Mouse (Mus musculus) c-Kit-positive CD71-negative TER-119-negative erythroid progenitor cells, embryonic 14.5 days (primary cell): Measurements from ENCODE around the gene Gucy1a1.

Source experiments
- DNase-seq: peaks from one replicate; pipeline ENCODE4 v3.0.0-alpha.2; 2013; ENCODE audit warnings: low read depth

Gene Gucy1a1

DNA sequence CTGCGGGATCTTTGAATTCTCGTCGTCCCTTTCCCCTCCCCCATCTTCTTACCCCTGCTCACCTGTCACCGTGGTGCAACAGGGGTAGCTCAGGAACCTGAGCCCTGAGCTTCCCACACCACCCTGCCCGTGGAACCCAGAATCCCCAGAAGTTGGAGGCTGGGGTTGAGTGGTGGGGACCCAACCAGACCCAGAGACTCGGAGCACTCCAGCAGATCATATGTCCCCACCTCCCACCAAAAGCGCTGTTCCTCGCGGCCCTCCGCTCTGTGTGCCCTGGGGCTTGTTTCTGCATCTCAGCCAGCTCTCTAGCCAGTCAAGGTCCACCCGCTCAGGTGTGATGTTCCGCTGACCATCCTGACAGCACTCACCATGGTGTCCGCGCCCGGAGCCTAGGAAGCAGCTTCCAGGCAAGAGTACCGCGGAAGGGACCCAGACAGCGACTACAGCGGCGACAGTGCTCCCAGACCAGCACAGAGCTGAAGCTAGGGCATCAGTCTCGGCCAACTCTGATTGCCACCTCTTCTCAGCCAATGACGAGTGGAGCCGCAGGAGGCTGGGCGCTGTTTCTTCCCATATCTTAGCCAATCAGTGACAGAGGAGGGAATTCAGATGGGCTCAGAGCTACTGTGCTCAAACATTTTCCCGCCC is 71.3 kb downstream of the Gucy1a1 start, which contains the start of gene Gucy1b1:
TSS of gene Gucy1b1 (minus strand) at position 489 of the 651 bp plus-strand sequence.
- DNase-seq: peak; percentile 32

DNA sequence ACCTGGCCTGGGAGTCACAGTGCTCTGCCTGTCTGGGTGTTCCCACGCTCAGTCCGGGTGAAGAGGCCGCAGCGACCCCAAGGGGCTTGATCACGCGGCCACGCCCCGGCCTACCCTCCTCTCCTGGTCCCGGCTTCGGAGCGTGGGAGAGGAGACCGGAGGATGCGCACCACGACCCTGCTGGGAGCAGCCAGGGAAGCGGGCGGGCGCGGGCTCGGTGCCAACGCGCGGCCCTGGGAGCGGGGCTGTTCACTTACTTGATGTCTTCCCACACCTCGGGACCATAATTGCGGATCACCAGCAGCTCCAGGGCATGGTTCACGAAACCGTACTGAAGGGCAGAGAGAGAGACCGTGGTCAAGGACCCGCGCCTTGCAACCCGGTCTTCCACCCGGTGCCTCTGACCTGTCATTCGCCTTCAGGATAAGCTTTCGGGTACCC is 71.8 kb downstream of the Gucy1a1 start:
- no peak for DNase-seq

DNA sequence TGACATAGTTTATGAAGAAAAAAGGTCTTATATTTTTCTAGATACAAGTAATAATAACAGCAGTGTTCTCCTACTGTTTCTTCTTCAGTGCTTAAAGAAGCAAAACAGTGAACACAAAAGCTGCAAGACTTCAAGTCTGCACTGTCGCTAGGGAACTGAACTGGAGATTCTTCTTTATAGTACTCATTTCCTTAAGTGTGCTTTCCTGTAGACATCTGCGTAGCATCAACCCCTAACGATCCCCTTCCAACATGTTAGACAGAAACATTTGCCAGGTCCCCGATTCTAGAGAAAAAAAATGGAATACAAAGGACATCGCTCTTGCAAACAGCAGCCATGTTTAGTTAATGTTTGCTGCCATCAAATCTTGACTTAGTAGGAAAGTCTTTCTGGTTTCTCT is 77.8 kb downstream of the Gucy1a1 start:
- no peak for DNase-seq

DNA sequence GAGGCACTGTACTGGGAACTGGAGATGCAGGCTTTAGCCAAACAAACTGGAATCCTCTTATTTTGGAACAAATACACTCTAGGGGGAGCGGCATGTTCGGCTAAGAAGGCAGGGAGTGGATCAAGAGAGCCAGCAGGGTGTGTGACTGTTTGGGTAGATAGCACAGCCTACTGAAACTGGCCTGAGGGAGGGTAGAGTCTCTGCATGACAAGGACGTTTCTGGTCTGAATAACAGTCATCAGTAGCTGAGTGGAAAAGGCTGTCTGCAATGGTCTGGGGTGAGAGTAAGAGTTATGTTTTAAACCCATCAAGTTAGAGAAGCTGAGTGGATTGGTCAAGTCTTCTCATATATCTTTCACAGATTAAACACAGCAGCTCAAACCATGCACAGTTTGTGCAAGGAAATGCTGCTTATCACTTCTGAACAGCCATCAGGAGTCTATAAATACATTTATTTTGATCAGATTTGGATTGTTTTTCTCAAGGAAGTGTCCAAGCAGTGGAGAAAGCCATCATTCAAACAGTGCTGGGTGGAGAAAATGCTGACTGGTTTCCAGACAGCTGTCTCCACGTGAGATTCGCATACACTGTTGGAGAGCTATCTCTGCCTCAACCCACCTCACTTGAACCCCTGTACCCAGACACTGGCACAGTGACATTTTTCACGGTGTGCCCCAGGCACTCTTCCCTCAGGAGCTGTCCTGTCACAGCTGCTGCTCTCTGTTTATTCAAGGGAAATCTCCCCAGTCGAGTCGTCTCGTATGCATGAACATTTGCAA is 84.0 kb downstream of the Gucy1a1 start:
- no peak for DNase-seq

GRCm38 (mm10) chr3:82057201-82057600 is 88.4 kb downstream of the Gucy1a1 start:
- DNase-seq: no peak

GRCm38 (mm10) chr3:82054283-82054974 is 91.2 kb downstream of the Gucy1a1 start:
- DNase-seq: no peak

DNA sequence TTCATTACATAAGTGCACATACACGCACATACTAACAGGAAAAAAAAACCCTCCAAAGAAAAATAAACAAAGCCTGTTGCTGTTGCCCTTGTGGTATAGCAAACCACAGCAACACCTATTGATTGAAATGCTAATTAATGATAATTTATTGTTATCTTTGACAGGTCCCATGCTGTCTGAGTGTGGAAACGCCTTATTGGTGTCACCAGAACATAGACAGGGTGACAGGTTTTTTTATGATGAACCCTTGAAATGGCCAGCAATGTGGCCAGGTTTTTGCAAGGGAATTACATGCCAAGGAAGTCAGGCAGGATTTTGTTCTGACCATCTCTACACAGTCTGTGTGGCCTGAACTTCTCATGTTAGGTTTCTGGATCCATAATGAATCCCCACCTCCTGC is 93.6 kb downstream of the Gucy1a1 start:
- no peak for DNase-seq

- DNase-seq: no peak
Measured at GRCm38 (mm10) chr3:82051468-82051867, 94.1 kb downstream of the Gucy1a1 start.

- no peak for DNase-seq
Measured at GRCm38 (mm10) chr3:82048681-82049080, 96.9 kb downstream of the Gucy1a1 start.

DNA sequence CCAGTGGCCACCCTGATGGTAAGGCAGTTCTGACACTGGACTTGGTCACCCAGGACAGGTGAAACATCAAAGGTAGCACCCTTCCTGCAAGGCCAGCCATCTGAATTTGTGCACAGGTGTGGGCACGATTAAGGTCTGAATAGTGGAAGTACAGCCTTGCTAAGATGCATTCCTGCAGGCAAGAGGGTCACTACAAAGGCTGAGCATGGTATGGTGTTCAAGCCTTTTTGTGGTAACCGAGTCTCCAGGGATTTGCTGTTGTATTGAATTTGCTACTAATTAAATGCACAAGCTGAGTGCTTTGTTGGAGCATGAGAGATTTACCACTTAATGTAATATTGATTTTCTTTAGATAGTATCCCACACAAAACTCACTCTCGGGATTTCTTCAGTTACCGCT is 97.5 kb downstream of the Gucy1a1 start:
- DNase-seq: no peak

- no peak for DNase-seq
Measured at GRCm38 (mm10) chr3:82047100-82047753, 98.4 kb downstream of the Gucy1a1 start.

- no peak for DNase-seq
Measured at GRCm38 (mm10) chr3:82046087-82046486, 99.5 kb downstream of the Gucy1a1 start.

DNA sequence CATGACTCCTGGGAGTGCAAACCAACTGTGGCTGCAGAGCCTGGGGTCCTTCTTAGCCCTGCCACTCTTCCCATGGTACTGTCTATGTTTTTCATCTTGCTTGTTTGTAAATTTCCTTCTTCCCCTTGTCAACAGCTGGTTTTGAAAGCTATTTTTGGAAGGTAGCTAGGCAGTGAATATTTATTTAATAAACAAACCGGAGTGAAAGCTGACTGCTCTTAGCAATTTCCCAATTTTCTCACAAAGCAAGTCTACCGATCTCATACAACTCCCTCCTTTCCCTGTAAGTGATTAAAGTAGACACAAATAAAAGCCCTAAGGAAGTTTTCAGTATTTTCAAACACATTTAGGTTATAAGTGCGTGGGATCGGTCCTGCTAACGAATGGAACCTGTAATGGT is 100.7 kb downstream of the Gucy1a1 start:
- no peak for DNase-seq

DNA sequence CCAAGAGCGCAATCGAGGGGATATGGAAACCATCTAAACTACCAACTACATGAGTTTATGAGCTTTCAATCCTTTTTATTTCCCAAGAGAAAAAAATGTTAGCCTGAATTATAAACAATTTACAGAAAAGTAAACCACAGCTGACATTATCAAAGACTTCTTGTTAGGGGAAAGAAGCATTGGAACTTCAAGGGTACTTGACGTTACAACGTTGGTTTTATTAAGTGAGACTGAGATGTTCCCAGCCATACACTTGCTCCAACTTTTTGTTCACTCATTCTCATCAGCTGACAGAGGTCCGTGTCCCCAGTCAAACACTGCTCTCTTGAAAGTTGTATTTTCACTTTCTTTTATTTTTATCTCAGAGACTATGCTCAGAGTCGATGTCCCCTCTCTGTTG is 101.9 kb downstream of the Gucy1a1 start:
- DNase-seq: no peak
